Mouse (Mus musculus) embryonic fibroblast, embryonic 13.5 days (primary cell): ENCODE data around the gene Ins2. TPM values are rescaled to one million over a fixed set of nuclear protein-coding genes. Genes with fewer than 3 reads are reported as not detected.

Experiments
- H3K27ac ChIP-seq: 2 replicates; pipeline ENCODE4 v1.5.1; 2012; ENCODE audit warnings: low read length, control low read depth, inconsistent platforms; ENCODE audit not compliant: insufficient read depth
- H3K4me1 ChIP-seq: 2 replicates; pipeline ENCODE4 v1.6.1; 2011; ENCODE audit warnings: low read length; ENCODE audit not compliant: control insufficient read depth, insufficient read depth
- H3K4me3 ChIP-seq: 2 replicates; pipeline ENCODE4 v1.5.1; 2011; ENCODE audit warnings: mild to moderate bottlenecking, control low read depth, low read length; ENCODE audit not compliant: insufficient read depth
- CTCF ChIP-seq: IDR thresholded peaks from 2 replicates; pipeline ENCODE4 v1.5.1; 2011; ENCODE audit warnings: mild to moderate bottlenecking, control low read depth, low read length, moderate library complexity, borderline replicate concordance; ENCODE audit not compliant: insufficient read depth
- POLR2A ChIP-seq: IDR thresholded peaks from 2 replicates; pipeline ENCODE4 v1.6.1; 2011; ENCODE audit warnings: low read depth, mild to moderate bottlenecking, control low read depth, low read length, moderate library complexity
- polyA plus RNA-seq: library from polyadenylated mRNA; stranded (reverse); fragments of >200 nt; gene quantifications from 2 replicates; pipeline ENCODE4 v1.2.4, GENCODE M21; 2011; ENCODE audit warnings: low read depth; ENCODE audit not compliant: missing spikeins, insufficient read length

Gene Ins2
- polyA plus RNA-seq, 1 experiment: not detected

GRCm38 (mm10) chr7:142665364-142665763, 77.8 kb downstream of the Ins2 start:
- Histone ChIP-seq H3K4me3 (no peak overlapping the region), H3K4me1 (no peaks in the 10 kb centered on the region), H3K27ac (no peak overlapping the region)
- TF ChIP-seq CTCF (no peak), POLR2A (no peak)

GRCm38 (mm10) chr7:142664465-142665029, 78.6 kb downstream of the Ins2 start:
- TF ChIP-seq CTCF (no peak), POLR2A (no peak)
- H3K4me3 ChIP-seq: no peak overlapping the region
- no peaks in the 10 kb centered on the region for H3K4me1 ChIP-seq
- no peak overlapping the region; the same call in 1 of the 2 replicates for H3K27ac ChIP-seq

- H3K4me1 ChIP-seq: no peaks in the 10 kb centered on the region
- H3K4me3 ChIP-seq: peak overlapping the region; percentile 39
- H3K27ac ChIP-seq: no peak overlapping the region; the same call in 1 of the 2 replicates
- TF ChIP-seq CTCF: no peak
- TF ChIP-seq POLR2A: no peak
Measured at GRCm38 (mm10) chr7:142663931-142664421, 79.2 kb downstream of the Ins2 start.

GRCm38 (mm10) chr7:142663151-142663550, 80.0 kb downstream of the Ins2 start:
- no peak for TF ChIP-seq CTCF
- TF ChIP-seq POLR2A: no peak
- Histone ChIP-seq H3K4me3 (no peak overlapping the region), H3K27ac (no peak overlapping the region), H3K4me1 (no peaks in the 10 kb centered on the region)

- Histone ChIP-seq H3K4me1 (no peaks in the 10 kb centered on the region), H3K27ac (no peak overlapping the region), H3K4me3 (0 out of 2 replicates have a peak overlapping the region, but pooled peaks have one; percentile 48)
- TF ChIP-seq POLR2A (no peak), CTCF (no peak)
Measured at GRCm38 (mm10) chr7:142661811-142662210, 81.4 kb downstream of the Ins2 start.

GRCm38 (mm10) chr7:142661046-142661445, 82.1 kb downstream of the Ins2 start:
- Histone ChIP-seq H3K4me3 (peak overlapping the region; percentile 48), H3K27ac (peak overlapping the region; percentile 44; the same call in 1 of the 2 replicates), H3K4me1 (no peaks in the 10 kb centered on the region)
- TF ChIP-seq CTCF (no peak), POLR2A (peak; percentile 38; the same call in 1 of the 2 replicates)

GRCm38 (mm10) chr7:142660651-142660945, 82.6 kb downstream of the Ins2 start:
- no peak for TF ChIP-seq POLR2A
- TF ChIP-seq CTCF: no peak
- Histone ChIP-seq H3K27ac (peak overlapping the region; percentile 44), H3K4me3 (peak overlapping the region; percentile 48), H3K4me1 (no peaks in the 10 kb centered on the region)

GRCm38 (mm10) chr7:142659767-142660650, 83.2 kb downstream of the Ins2 start:
- peak overlapping the region; percentile 48 for H3K4me3 ChIP-seq
- TF ChIP-seq CTCF (no peak), POLR2A (no peak)
- H3K27ac ChIP-seq: peak overlapping the region; percentile 44
- H3K4me1 ChIP-seq: no peaks in the 10 kb centered on the region

GRCm38 (mm10) chr7:142659181-142659681, 84.0 kb downstream of the Ins2 start:
- TF ChIP-seq CTCF (no peak), POLR2A (peak; percentile 10; the same call in 1 of the 2 replicates)
- H3K4me3 ChIP-seq: peak overlapping the region; percentile 52
- H3K4me1 ChIP-seq: no peaks in the 10 kb centered on the region
- H3K27ac ChIP-seq: no peak overlapping the region
